ENCODE assay signal across 10 mouse cellular contexts in the genomic region with DNA sequence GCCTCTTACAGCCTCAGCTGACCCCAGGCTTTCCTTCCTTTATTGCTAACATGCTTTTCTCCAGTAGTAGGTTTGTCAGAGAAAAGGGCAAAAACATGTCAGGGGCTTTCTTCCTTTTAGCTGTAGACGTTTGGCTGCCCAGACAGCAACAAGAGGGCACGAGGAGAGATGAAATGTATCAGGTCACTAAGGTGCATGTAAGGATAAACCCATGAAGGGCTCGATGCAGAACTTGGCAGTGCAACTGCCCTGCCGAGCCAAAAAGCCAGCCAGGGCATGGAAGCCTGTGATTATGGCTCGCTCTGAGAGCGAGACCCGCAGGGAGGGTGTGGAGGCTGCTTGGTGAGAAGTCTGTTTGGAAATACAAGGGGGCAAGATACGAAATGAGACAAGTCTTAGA.
DNase-seq lines count a peak whose midpoint lies in the region; ATAC-seq lines count a peak whose summit lies in the region.
"Had no signal": no experiment of that assay in that cellular context is flagged by ENCODE, and none has a peak within 500 bp of the region (broad histone marks: within the 10 kb centered on the region; RNA-seq: fewer than 3 reads in every experiment).

No protein-coding gene starts in this region.

- H3K36me3 ChIP-seq in forebrain, embryonic 15.5 days = no peaks in the 10 kb centered on the region
- H3K36me3 ChIP-seq in forebrain, embryonic 11.5 days (ENCODE audit: control insufficient read depth, insufficient read depth, low read length) = no peaks in the 10 kb centered on the region
- no peaks in the 10 kb centered on the region for H3K36me3 ChIP-seq in neural tube, embryonic 14.5 days (ENCODE audit: control insufficient read depth, insufficient read depth, low read length)
- H3K36me3 ChIP-seq in neural tube, embryonic 15.5 days = no peaks in the 10 kb centered on the region
- H3K36me3 ChIP-seq: liver, embryonic 15.5 days had no signal

- peaks cover 28% of the 10 kb centered on the region for H3K4me1 ChIP-seq in forebrain, embryonic 15.5 days
- peaks cover 8% of the 10 kb centered on the region for H3K4me1 ChIP-seq in forebrain, embryonic 11.5 days (replicated peaks; ENCODE audit: control insufficient read depth, insufficient read depth, low read length)
- peaks cover 15% of the 10 kb centered on the region; the same call in 1 of the 2 replicates for H3K4me1 ChIP-seq in neural tube, embryonic 14.5 days (ENCODE audit: control insufficient read depth, insufficient read depth, low read length)
- peaks cover 17% of the 10 kb centered on the region for H3K4me1 ChIP-seq in neural tube, embryonic 15.5 days
- H3K4me1 ChIP-seq: liver, embryonic 15.5 days had no signal

- 52% methylated on average over 8 of the region's 8 CpGs for WGBS in forebrain, embryonic 15.5 days
- 69% methylated on average over 8 of the region's 8 CpGs for WGBS in forebrain, embryonic 11.5 days
- WGBS in neural tube, embryonic 14.5 days = 49% methylated on average over 8 of the region's 8 CpGs
- 60% methylated on average over 8 of the region's 8 CpGs for WGBS in neural tube, embryonic 15.5 days

- no peak for ATAC-seq in forebrain, embryonic 15.5 days (replicated peaks)
- ATAC-seq in forebrain, embryonic 11.5 days (replicated peaks; ENCODE audit: low FRiP score) = no peak
- no peak for ATAC-seq in neural tube, embryonic 14.5 days (ENCODE audit: low read depth)
- ATAC-seq in neural tube, embryonic 15.5 days (ENCODE audit: low FRiP score) = no peak
- no peak for ATAC-seq in megakaryocyte progenitor cell, adult 5-6 weeks (replicated peaks; ENCODE audit: poor library complexity)
- no peak for ATAC-seq in megakaryocyte, adult 5-6 weeks (ENCODE audit: poor library complexity, severe bottlenecking)

- H3K27ac ChIP-seq in forebrain, embryonic 15.5 days (replicated peaks) = peak overlapping the region; percentile 77
- H3K27ac ChIP-seq in forebrain, embryonic 11.5 days (ENCODE audit: low read depth, low read length) = no peak overlapping the region
- 0 out of 2 replicates have a peak overlapping the region, but pooled peaks have one; percentile 16 for H3K27ac ChIP-seq in neural tube, embryonic 14.5 days (ENCODE audit: low read depth, low read length)
- no peak overlapping the region for H3K27ac ChIP-seq in neural tube, embryonic 15.5 days (replicated peaks)
- H3K27ac ChIP-seq: liver, embryonic 15.5 days had no signal

- no peak overlapping the region for H3K9ac ChIP-seq in forebrain, embryonic 15.5 days (replicated peaks)
- no peak overlapping the region for H3K9ac ChIP-seq in forebrain, embryonic 11.5 days (ENCODE audit: low read length)
- H3K9ac ChIP-seq in neural tube, embryonic 14.5 days (replicated peaks; ENCODE audit: low read depth, low read length) = no peak overlapping the region
- H3K9ac ChIP-seq in neural tube, embryonic 15.5 days (replicated peaks) = no peak overlapping the region
- H3K9ac ChIP-seq: liver, embryonic 15.5 days had no signal

- H3K4me3 ChIP-seq in forebrain, embryonic 15.5 days = no peak overlapping the region
- H3K4me3 ChIP-seq in forebrain, embryonic 11.5 days (ENCODE audit: low read depth, low read length) = no peak overlapping the region
- no peak overlapping the region for H3K4me3 ChIP-seq in neural tube, embryonic 14.5 days (ENCODE audit: low read depth, low read length)
- H3K4me3 ChIP-seq in neural tube, embryonic 15.5 days (replicated peaks) = no peak overlapping the region
- H3K4me3 ChIP-seq: liver, embryonic 15.5 days had no signal

- H3K4me2 ChIP-seq in forebrain, embryonic 15.5 days (replicated peaks) = no peak overlapping the region
- H3K4me2 ChIP-seq in forebrain, embryonic 11.5 days (ENCODE audit: low read depth, low read length, severe bottlenecking) = no peak overlapping the region
- H3K4me2 ChIP-seq in neural tube, embryonic 14.5 days (ENCODE audit: low read depth, low read length) = no peak overlapping the region
- H3K4me2 ChIP-seq in neural tube, embryonic 15.5 days = no peak overlapping the region
- H3K4me2 ChIP-seq: liver, embryonic 15.5 days had no signal

- no peaks in the 10 kb centered on the region for H3K9me3 ChIP-seq in forebrain, embryonic 15.5 days
- no peaks in the 10 kb centered on the region for H3K9me3 ChIP-seq in forebrain, embryonic 11.5 days (ENCODE audit: control insufficient read depth, low read length)
- H3K9me3 ChIP-seq in neural tube, embryonic 14.5 days (ENCODE audit: control insufficient read depth, low read length) = no peaks in the 10 kb centered on the region
- no peaks in the 10 kb centered on the region for H3K9me3 ChIP-seq in neural tube, embryonic 15.5 days (replicated peaks)
- H3K9me3 ChIP-seq: liver, embryonic 15.5 days had no signal

- DNase-seq in forebrain, embryonic 11.5 days (ENCODE audit: low spot score) = no peak
- peak; percentile 66 for DNase-seq in heart, adult 8-10 months (ENCODE audit: low spot score)
- no peak for DNase-seq in layer of hippocampus, postnatal 25 days (ENCODE audit: extremely low spot score in 1 of 2, low spot score in 1 of 2)
- DNase-seq: kidney, adult 2 months had no signal

- H3K27me3 ChIP-seq in forebrain, embryonic 15.5 days = no peaks in the 10 kb centered on the region
- no peaks in the 10 kb centered on the region for H3K27me3 ChIP-seq in forebrain, embryonic 11.5 days (ENCODE audit: control insufficient read depth, insufficient read depth, low read length)
- H3K27me3 ChIP-seq in neural tube, embryonic 14.5 days (ENCODE audit: control insufficient read depth, insufficient read depth, low read length) = no peaks in the 10 kb centered on the region
- H3K27me3 ChIP-seq in neural tube, embryonic 15.5 days (replicated peaks) = no peaks in the 10 kb centered on the region
- H3K27me3 ChIP-seq: liver, embryonic 15.5 days had no signal

Comparison
In these comparisons a context has a peak if more than half of its experiments do, and no peak if none do; other contexts are left out.
1. H3K27ac ChIP-seq: peak in forebrain, embryonic 15.5 days (single experiment) and neural tube, embryonic 14.5 days (single experiment); none in forebrain, embryonic 11.5 days (single experiment) and neural tube, embryonic 15.5 days (single experiment).